Mouse (Mus musculus): ENCODE data around the gene Nfkb1.

- TF ChIP-seq POLR2A (IDR thresholded peaks at IDR 0.05; ENCODE audit: insufficient read depth, low read length) (no peak), CTCF (IDR thresholded peaks at IDR 0.05; ENCODE audit: low read depth, low read length) (no peak), EP300 (IDR thresholded peaks at IDR 0.05; ENCODE audit: insufficient read depth, low read depth, low read length) (no peak)
These were observed 63.2 kb downstream of the Nfkb1 start for GRCm38 (mm10) chr3:135628000-135628705.
